Mouse (Mus musculus): ENCODE measurements around the gene Raf1. TPM values are rescaled to one million over a fixed set of nuclear protein-coding genes. Genes with fewer than 3 reads are reported as not detected.

Raf1 gene
- total RNA-seq, 1 experiment from 2014 or later, result 216 TPM

GRCm38 (mm10) chr6:115584176-115584575 lies 92.3 kb downstream of the Raf1 start:
- ATAC-seq (replicated peaks; ENCODE audit: insufficient number of reproducible peaks, low FRiP score, low TSS enrichment, poor library complexity, severe bottlenecking), result no peak

DNA sequence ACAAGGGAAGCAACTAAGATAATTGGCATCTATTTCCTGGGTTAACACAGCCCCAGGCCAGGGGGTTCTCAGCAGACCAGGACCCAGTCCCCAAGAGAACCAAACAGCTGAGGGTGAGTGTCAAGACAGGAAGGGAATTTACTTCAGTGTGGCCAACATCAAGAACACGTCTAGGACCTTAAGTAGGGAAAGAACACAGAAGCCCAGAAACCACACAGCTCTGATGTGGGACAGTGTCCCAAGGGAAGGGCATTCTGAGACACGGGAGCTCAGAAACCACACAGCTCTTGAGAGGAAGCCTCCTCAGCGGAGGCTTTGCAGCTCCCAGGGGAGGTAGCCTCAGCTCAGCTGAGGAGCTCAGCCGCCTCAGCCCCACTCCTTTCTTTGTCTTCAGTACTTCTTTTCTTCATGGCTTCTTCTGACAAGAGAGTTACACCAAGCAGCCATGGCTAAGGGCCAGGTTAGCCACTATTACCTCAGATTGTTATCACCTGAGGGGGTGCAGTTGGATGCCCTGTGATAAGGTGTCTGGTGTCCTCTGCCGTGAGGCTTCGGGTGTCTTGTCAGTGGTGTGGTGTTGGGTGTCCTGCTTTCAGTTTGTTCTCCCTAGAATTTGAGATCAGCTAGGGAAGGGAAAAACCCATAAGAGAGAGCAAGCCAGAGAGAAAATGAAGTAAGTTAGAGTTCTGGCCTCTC lies 92.9 kb downstream of the Raf1 start:
- ATAC-seq (replicated peaks; ENCODE audit: insufficient number of reproducible peaks, low FRiP score, low TSS enrichment, poor library complexity, severe bottlenecking), result no peak

DNA sequence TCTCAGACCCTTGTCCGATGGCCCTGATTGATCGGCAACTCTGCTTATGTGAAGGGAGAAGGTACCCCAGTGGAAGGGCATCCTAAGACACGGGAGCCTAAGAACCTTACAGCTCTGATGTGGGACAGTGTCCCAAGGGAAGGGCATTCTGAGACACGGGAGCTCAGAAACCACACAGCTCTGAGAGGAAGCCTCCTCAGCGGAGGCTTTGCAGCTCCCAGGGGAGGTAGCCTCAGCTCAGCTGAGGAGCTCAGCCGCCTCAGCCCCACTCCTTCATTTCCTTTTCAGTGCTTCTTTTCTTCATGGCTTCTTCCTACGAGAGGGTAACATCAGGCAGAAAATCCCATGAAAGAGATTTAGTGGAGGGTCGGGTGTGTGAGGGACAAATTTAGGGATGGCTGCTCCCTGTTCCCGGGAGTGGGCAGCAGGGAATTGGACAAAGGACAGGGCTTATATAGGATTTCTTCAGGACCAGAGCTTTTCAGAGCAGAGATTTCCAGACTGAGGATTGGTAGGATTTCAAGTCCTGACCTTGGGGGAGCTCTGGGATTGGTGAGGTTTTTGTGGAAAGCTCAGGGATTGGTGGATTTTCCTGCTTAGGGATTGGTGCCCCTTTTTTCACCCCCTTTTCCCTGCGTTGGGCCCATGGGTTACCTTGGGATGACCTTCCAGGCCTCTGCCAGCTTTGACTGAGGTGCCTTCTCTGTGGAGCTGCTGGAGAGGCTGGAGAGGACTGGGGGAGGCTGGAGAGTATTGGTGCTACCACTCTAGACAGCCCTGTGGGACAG lies 93.9 kb downstream of the Raf1 start:
- no peak for ATAC-seq (replicated peaks; ENCODE audit: insufficient number of reproducible peaks, low FRiP score, low TSS enrichment, poor library complexity, severe bottlenecking)

DNA sequence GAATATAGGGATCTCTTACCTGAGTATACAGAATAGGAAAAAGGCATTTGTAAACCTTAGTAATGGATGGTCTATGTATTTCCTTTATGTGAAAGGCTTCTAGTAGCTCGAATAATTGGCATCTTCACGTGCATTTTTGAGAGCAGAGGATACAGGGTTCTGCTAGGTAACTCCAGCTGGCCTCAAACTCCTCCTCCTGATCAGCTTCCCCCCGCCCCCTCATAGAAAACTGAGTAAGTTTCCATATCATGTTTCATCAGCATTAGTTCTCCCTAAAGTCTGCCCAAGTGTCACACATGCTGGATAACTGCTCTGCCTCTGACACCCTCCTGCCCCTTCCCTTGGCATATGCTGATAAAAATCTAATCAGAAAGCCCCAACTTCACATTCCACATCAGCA lies 95.6 kb downstream of the Raf1 start:
- ATAC-seq (replicated peaks; ENCODE audit: insufficient number of reproducible peaks, low FRiP score, low TSS enrichment, poor library complexity, severe bottlenecking), result no peak

DNA sequence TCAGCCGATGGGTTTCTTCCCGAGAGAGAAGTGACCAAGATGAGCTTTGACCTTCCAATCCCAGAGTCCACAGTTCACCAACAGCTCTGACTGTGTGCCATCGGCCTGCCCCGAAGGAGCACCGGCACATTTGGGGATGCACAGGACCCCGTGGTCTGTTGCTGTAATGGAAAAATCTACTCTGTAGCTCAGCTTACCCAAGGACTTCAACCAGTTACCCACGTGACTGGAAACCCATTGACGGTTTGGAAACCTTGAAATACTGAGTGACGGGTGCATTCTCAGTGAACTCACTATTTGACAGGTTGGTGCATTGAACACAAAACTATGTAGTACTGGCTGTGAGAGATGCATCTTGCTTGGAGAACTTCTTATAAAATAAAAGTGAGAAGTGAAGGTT lies 98.5 kb downstream of the Raf1 start:
- no peak for ATAC-seq (replicated peaks; ENCODE audit: insufficient number of reproducible peaks, low FRiP score, low TSS enrichment, poor library complexity, severe bottlenecking)

- no peak for ATAC-seq (replicated peaks; ENCODE audit: insufficient number of reproducible peaks, low FRiP score, low TSS enrichment, poor library complexity, severe bottlenecking)
Observed at GRCm38 (mm10) chr6:115577407-115577806, 99.0 kb downstream of the Raf1 start.

GRCm38 (mm10) chr6:115574171-115574570 lies 102.3 kb downstream of the Raf1 start:
- no peak for ATAC-seq (replicated peaks; ENCODE audit: insufficient number of reproducible peaks, low FRiP score, low TSS enrichment, poor library complexity, severe bottlenecking)

Other genes with a start within 250 kb of the Raf1 start
- 1.3 to 7.5 TPM (median 2.8 TPM) in 3 replicates for gene Tsen2, start 132.0 kb downstream of the Raf1 start, total RNA-seq (2017)
- gene Mkrn2os, start 84.1 kb downstream of the Raf1 start, total RNA-seq (2017), result not detected in 3 replicates
- 8.5 to 18.5 TPM (median 9.1 TPM) in 3 replicates for gene Mkrn2, start 74.7 kb downstream of the Raf1 start, total RNA-seq (2017)
- gene Tmem40, start 85.8 kb upstream of the Raf1 start, total RNA-seq (2017), result 3.1 to 13.5 TPM in 2 of 3 replicates, not detected in the other
- gene Cand2, start 97.9 kb upstream of the Raf1 start, total RNA-seq (2017), result 0.10 to 0.53 TPM (median 0.19 TPM) in 3 replicates
- gene Rpl32, start 132.1 kb upstream of the Raf1 start, total RNA-seq (2017), result 1,916 to 2,189 TPM (median 2,052 TPM) in 3 replicates
- gene Efcab12, start 161.8 kb upstream of the Raf1 start, total RNA-seq (2017), result not detected in 3 replicates
- gene Mbd4, start 176.7 kb upstream of the Raf1 start, total RNA-seq (2017), result 9.7 to 13.3 TPM (median 11.5 TPM) in 3 replicates
- 1.1 to 1.2 TPM (median 1.1 TPM) in 3 replicates for gene Ift122, start 176.8 kb upstream of the Raf1 start, total RNA-seq (2017)

Data from monocyte, adult 5-6 weeks (primary cell).